Mouse (Mus musculus) mesoderm, embryonic 11.5 days (tissue): Measurements from ENCODE around the gene Slc24a4.
"Not testable (repeated sequence)": the region's sequence is repeated elsewhere in the genome, so short reads cannot be mapped to it uniquely, and the experiment has no call there.

ENCODE experiments used
- DNase-seq: peaks from one replicate; pipeline ENCODE4 v3.0.0-alpha.2; 2012; ENCODE audit warnings: low read depth, low spot score

Gene Slc24a4

GRCm38 (mm10) chr12:102166691-102167261, 38.2 kb downstream of the Slc24a4 start:
- DNase-seq, result peak; percentile 13

DNA sequence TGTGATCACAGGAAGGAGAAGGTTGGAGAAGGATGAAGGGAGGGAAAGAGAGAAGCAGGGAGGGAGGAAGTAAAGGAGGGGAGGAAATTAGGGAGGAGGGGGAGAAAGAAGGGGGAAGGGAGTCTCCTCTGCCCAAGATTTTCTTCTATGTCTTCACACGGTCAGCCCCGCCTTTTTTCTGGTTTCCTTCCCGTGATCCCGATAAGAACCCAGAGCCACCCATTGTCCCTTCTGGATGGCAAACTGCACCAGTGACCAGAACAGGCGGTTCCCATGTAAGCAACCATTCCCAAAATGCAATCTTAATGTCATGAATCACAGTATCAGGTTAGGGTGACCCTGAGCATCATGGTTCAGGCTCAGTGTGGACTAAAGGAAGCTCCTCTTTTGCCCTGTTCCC, 38.8 kb downstream of the Slc24a4 start:
- DNase-seq, result no peak

- no peak for DNase-seq
Observed at GRCm38 (mm10) chr12:102172746-102173145, 44.2 kb downstream of the Slc24a4 start.

DNA sequence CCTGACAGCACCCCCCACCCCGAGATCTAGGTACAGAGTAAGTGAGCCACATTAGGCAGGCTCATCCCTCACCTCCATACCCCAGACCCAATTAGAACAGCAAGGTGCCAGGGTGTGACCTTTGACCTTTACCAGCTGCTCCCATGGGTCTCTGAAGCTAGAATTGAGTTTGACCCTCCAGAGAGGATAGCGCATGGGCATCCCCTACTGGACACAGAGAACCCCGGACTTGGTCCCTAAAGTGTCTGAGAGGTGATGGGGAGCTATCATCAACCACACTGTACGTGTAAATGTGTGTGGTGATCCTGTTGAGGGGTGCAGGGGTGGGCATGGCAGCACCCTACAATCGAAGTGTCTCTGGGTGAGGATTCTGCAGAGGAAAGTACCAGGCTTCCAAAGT, 44.8 kb downstream of the Slc24a4 start:
- no peak for DNase-seq

DNA sequence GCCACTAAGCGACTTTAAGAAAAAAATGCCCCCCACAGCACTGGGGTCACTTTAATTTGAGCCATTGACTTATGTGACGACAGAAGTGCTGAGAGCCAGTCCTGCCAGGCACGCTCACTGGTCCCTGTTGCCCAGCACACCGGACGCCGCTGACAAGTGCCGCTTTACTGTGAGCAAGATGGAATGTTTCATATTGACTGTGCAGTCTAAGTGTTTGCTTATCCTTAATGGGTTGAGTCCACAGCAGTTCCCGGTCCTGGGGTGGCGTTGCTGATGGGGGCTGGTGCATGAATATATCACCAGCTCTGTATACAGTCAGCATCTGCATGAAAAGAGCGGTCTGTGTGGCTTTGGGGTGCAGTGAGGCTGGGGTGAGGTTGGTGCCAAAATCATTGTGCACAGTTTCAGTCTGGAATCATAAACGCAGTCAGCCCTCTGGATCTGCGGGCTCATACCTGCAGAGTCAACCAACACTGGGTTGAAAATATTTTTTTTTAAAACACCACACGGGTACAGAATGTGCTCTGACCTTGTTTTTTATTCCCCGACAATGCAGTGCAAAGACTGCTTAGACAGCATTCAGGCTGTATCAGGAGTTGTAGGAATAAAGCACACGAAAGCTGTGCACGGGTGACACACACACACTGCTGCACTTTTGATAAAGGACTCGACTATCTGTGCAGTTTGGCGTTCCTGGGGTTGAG, 52.0 kb downstream of the Slc24a4 start:
- DNase-seq, result no peak

- DNase-seq, result peak; percentile 74
Observed at GRCm38 (mm10) chr12:102181799-102182357, 53.3 kb downstream of the Slc24a4 start.

GRCm38 (mm10) chr12:102182621-102183020, 54.1 kb downstream of the Slc24a4 start:
- DNase-seq, result no peak

GRCm38 (mm10) chr12:102183201-102183600, 54.7 kb downstream of the Slc24a4 start:
- no peak for DNase-seq

- no peak for DNase-seq
Observed at GRCm38 (mm10) chr12:102190820-102191219, 62.3 kb downstream of the Slc24a4 start.

DNA sequence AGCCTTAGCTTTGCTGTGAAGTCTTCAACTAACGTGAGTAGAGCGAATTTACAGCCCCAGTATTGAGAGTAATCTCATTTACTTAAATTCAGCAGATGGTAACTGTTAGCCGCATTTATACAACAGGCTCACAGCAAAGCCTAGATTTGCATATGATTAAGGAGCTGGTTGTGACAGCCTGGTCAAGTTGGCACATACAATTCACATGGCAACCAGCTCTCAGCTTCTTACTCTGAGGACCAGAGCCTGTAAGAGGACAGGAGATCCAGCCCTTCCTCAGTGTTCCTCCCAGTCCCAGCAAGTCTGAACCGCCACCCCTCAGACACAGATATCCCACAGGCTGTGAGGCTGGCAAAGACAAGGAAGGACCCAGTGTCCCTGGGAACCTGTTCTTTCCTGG, 73.0 kb downstream of the Slc24a4 start:
- no peak for DNase-seq

- DNase-seq, result peak; percentile 52
Observed at GRCm38 (mm10) chr12:102202901-102203300, 74.4 kb downstream of the Slc24a4 start.

DNA sequence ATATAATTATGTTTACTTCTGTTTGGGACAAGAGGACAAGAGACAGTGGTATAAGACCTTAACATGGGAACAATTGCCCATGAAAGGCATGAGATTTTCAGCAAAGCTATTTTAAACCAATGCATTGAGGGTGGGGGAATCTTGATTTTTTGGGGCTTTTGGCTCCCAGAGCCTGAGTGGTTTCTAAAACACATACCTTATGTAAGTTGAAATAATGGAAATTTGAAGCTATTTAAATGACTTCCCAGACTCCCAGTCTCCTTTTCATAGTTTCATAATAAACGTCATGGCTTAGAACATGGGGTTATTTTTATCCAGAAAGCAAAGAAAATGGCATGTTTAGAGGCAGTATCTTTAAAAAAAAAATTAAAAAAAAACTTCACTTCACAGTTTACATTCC, 77.9 kb downstream of the Slc24a4 start:
- no peak for DNase-seq

GRCm38 (mm10) chr12:102207245-102207644, 78.7 kb downstream of the Slc24a4 start:
- DNase-seq, result no peak

- DNase-seq, result no peak
Observed at GRCm38 (mm10) chr12:102210801-102211200, 82.3 kb downstream of the Slc24a4 start.

- no peak for DNase-seq
Observed at GRCm38 (mm10) chr12:102223404-102223803, 94.9 kb downstream of the Slc24a4 start.

- not testable (repeated sequence) for DNase-seq
Observed at GRCm38 (mm10) chr12:102224112-102224511, 95.6 kb downstream of the Slc24a4 start.

DNA sequence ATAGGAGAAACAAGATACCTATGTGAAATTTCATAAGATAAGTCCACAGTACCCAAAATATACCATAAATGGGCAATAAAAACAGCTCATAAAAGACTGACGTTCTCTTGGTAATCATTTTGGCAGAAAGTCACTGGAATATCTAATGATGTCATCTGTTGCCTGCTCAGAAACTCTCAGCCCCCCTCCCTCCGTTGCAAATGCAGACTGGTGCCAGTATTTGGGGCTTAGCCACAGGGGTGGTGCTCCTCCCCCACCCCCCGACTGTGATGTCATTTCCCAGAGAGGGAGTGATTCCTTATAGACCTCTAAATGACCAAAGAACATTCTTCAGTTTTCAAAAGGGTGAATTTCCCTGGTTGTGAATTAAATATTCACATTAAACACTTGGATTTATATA, 96.6 kb downstream of the Slc24a4 start:
- no peak for DNase-seq

- no peak for DNase-seq
Observed at GRCm38 (mm10) chr12:102235551-102235950, 107.0 kb downstream of the Slc24a4 start.

- no peak for DNase-seq
Observed at GRCm38 (mm10) chr12:102236317-102236716, 107.8 kb downstream of the Slc24a4 start.

- peak; percentile 21 for DNase-seq
Observed at GRCm38 (mm10) chr12:102242076-102242722, 113.7 kb downstream of the Slc24a4 start.

DNA sequence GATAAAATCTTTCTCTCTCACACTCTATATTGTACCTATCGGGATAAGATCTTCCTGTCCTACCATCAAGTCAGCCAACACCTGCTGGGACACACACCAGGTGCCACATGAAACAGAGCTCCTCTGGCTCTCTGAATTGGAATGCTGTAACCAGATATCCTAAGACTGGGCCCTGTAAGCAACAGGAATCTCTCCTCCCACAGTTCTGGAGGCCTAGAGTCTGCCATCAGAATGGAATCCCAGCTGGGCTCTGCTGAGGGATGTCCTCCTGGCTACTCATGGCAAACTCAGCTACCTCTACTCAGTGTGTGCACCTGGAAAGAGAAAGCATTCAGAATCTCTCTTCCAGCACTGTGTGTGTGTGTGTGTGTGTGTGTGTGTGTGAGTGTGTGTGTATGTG, 115.4 kb downstream of the Slc24a4 start:
- DNase-seq, result peak; percentile 60

DNA sequence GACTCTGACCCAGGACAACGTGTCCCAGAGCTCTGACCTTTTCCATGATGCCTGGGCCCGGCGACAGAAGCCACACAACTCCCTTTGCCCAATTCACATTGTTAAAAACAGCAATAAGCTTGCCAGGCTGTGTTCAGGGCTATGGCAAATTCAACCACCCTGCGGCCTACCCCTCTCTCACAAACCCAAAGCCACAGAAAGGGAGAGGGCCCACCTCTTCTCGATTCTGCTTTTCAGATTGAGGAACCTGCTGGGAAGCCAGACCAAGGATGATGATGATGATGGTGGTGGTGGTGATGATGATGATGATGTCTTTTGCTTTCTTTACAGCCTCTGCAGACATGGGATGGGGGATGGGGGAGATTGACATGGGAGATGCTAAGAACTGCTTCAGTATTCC, 117.7 kb downstream of the Slc24a4 start:
- DNase-seq, result no peak

DNA sequence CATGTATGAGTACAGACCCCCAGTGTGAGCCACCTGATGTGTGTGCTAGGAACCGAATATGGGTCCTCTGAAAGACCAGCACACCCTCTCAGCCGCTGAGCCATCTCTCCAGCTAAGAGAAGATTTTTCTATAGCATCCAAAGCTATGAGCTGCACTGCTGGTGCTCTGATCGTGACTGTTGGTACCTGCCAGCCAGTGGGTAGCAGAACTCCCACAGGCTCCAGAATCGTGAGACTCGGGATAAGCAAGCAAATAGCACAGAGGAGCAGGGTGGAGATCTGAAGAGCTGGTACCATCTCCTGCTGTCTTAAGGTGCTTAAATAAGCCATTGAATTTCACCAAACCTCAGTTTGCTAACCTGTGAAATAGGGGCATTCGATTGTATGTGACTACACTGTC, 119.6 kb downstream of the Slc24a4 start:
- DNase-seq, result no peak
